Mouse (Mus musculus) urinary bladder, postnatal 4 days (tissue): Measurements from ENCODE around the gene Hc.

ENCODE experiments used
- DNase-seq, 2 experiments: peaks; one replicate each; pipeline ENCODE4 v3.0.0; 2021 to 2022; ENCODE audit warnings: low spot score in 2 of 2

Hc gene

GRCm38 (mm10) chr2:35058325-35058724 lies 2.9 kb downstream of the Hc start:
- no peak for DNase-seq

- DNase-seq, result no peak
These were observed 4.0 kb downstream of the Hc start for GRCm38 (mm10) chr2:35057243-35057642.

GRCm38 (mm10) chr2:35048851-35049250 lies 12.4 kb downstream of the Hc start:
- no peak for DNase-seq

- DNase-seq, result no peak
These were observed 16.3 kb downstream of the Hc start for GRCm38 (mm10) chr2:35044956-35045355.

GRCm38 (mm10) chr2:35038580-35039375 lies 22.5 kb downstream of the Hc start:
- DNase-seq, result no peak

GRCm38 (mm10) chr2:35024646-35025154 lies 36.5 kb downstream of the Hc start:
- DNase-seq, result no peak

GRCm38 (mm10) chr2:35021806-35022205 lies 39.4 kb downstream of the Hc start:
- DNase-seq, result no peak

GRCm38 (mm10) chr2:35015861-35016260 lies 45.4 kb downstream of the Hc start:
- DNase-seq, result no peak

- no peak for DNase-seq
These were observed 49.6 kb downstream of the Hc start for GRCm38 (mm10) chr2:35011649-35012048.

- no peak for DNase-seq
These were observed 62.3 kb downstream of the Hc start for GRCm38 (mm10) chr2:34998956-34999355.

GRCm38 (mm10) chr2:34996506-34996905 lies 64.7 kb downstream of the Hc start:
- DNase-seq, result no peak

GRCm38 (mm10) chr2:34993696-34994356 lies 67.4 kb downstream of the Hc start:
- no peak for DNase-seq

- no peak for DNase-seq
These were observed 68.2 kb downstream of the Hc start for GRCm38 (mm10) chr2:34992729-34993695.

GRCm38 (mm10) chr2:34991966-34992365 lies 69.3 kb downstream of the Hc start:
- no peak for DNase-seq

GRCm38 (mm10) chr2:34989749-34990148 lies 71.5 kb downstream of the Hc start:
- no peak for DNase-seq

GRCm38 (mm10) chr2:34987595-34987994 lies 73.6 kb downstream of the Hc start:
- DNase-seq, result no peak

- no peak for DNase-seq
These were observed 76.4 kb downstream of the Hc start for GRCm38 (mm10) chr2:34984885-34985284.

GRCm38 (mm10) chr2:34982906-34983698 lies 78.1 kb downstream of the Hc start:
- DNase-seq, result no peak

GRCm38 (mm10) chr2:34982096-34982724 lies 79.0 kb downstream of the Hc start:
- DNase-seq, result no peak

GRCm38 (mm10) chr2:34979459-34980011 lies 81.7 kb downstream of the Hc start:
- DNase-seq, result no peak
